Mouse (Mus musculus) CH12.LX (cell line): ENCODE data around the gene Anapc13. TPM values are rescaled to one million over a fixed set of nuclear protein-coding genes. Genes with fewer than 3 reads are reported as not detected.

Source experiments
- DNase-seq: peaks from one replicate; pipeline ENCODE4 v3.0.0-alpha.2; 2013; ENCODE audit errors: extremely low read depth
- H3K27ac ChIP-seq: 2 replicates; pipeline ENCODE4 v1.5.1; 2012; ENCODE audit warnings: low read depth, mild to moderate bottlenecking, control low read depth, moderate library complexity; ENCODE audit not compliant: insufficient read depth
- H3K27me3 ChIP-seq: replicated peaks from 2 replicates; pipeline ENCODE3; 2012; ENCODE audit warnings: inconsistent platforms
- H3K36me3 ChIP-seq, 2 experiments: replicated peaks in 1 of 2; 2 replicates each; pipeline versions ENCODE3 to v1.6.1; 2012; ENCODE audit warnings: inconsistent platforms in 1 of 2, low read length in 1 of 2, mild to moderate bottlenecking in 1 of 2, mixed read lengths in 1 of 2, moderate library complexity in 1 of 2; ENCODE audit not compliant: control insufficient read depth in 1 of 2, insufficient read depth in 1 of 2
- H3K4me1 ChIP-seq, 2 experiments: 2 replicates each; pipeline ENCODE4 v1.6.1; 2012; ENCODE audit warnings: inconsistent platforms in 1 of 2, moderate library complexity in 1 of 2; ENCODE audit not compliant: insufficient read depth in 2 of 2, control insufficient read depth in 1 of 2
- H3K4me2 ChIP-seq: 2 replicates; pipeline ENCODE4 v1.6.1; 2012; ENCODE audit warnings: low read depth, mild to moderate bottlenecking, control low read depth; ENCODE audit not compliant: poor library complexity, insufficient read depth, severe bottlenecking
- H3K4me3 ChIP-seq, 3 experiments: fragments of 150-350 bp in 1 of 3; sonication (generic) in 1 of 3; replicated peaks in 1 of 3; 2 replicates each; pipeline versions ENCODE3 to v1.5.1; 2011 to 2012; ENCODE audit warnings: low read depth in 2 of 3, low read length in 2 of 3, mild to moderate bottlenecking in 2 of 3, moderate library complexity in 2 of 3, control low read depth in 1 of 3, improper control_type of control experiment in 1 of 3, inconsistent platforms in 1 of 3, mixed read lengths in 1 of 3; ENCODE audit not compliant: poor library complexity in 1 of 3
- H3K79me2 ChIP-seq: replicated peaks from 2 replicates; pipeline ENCODE4 v1.6.1; 2012; ENCODE audit warnings: mild to moderate bottlenecking, moderate library complexity; ENCODE audit not compliant: control insufficient read depth, poor library complexity, insufficient read depth, severe bottlenecking; ENCODE audit errors: extremely low read depth
- H3K9ac ChIP-seq: 2 replicates; pipeline ENCODE4 v1.6.1; 2012; ENCODE audit warnings: low read depth, mild to moderate bottlenecking, control low read depth, moderate library complexity; ENCODE audit not compliant: insufficient read depth
- H3K9me3 ChIP-seq: replicated peaks from 2 replicates; pipeline ENCODE3; 2012; ENCODE audit warnings: low read length, inconsistent platforms, mixed read lengths
- CHD2 ChIP-seq: IDR thresholded peaks from 2 replicates; pipeline ENCODE4 v1.6.1; 2011; ENCODE audit warnings: low read length, improper control_type of control experiment
- CTCF ChIP-seq, 2 experiments: IDR thresholded peaks in 1 of 2; conservative IDR thresholded peaks in 1 of 2; 2 replicates each; pipeline ENCODE4 v1.5.1; 2011 to 2012; ENCODE audit warnings: low read depth in 2 of 2, low read length in 2 of 2, improper control_type of control experiment in 1 of 2, inconsistent platforms in 1 of 2, mild to moderate bottlenecking in 1 of 2, moderate library complexity in 1 of 2
- E2F4 ChIP-seq: IDR thresholded peaks from 2 replicates; pipeline ENCODE4 v1.6.1; 2011; ENCODE audit warnings: low read depth, low read length, improper control_type of control experiment; ENCODE audit not compliant: insufficient replicate concordance
- ELF1 ChIP-seq: IDR thresholded peaks from 2 replicates; pipeline ENCODE4 v1.6.1; 2014; ENCODE audit warnings: low read depth, mild to moderate bottlenecking, inconsistent platforms, low read length, improper control_type of control experiment
- ETS1 ChIP-seq: conservative IDR thresholded peaks from 2 replicates; pipeline ENCODE4 v1.6.1; 2012; ENCODE audit warnings: low read depth, mild to moderate bottlenecking, inconsistent platforms, low read length, improper control_type of control experiment, moderate library complexity
- HCFC1 ChIP-seq: IDR thresholded peaks from 2 replicates; pipeline ENCODE4 v1.6.1; 2012; ENCODE audit warnings: low read depth, mild to moderate bottlenecking, inconsistent platforms, low read length, improper control_type of control experiment
- IRF4 ChIP-seq: IDR thresholded peaks from 2 replicates; pipeline ENCODE4 v1.6.1; 2014; ENCODE audit warnings: low read depth, mild to moderate bottlenecking, inconsistent platforms, low read length, improper control_type of control experiment
- JUN ChIP-seq: IDR thresholded peaks from 2 replicates; pipeline ENCODE4 v1.6.1; 2011; ENCODE audit warnings: low read depth, mild to moderate bottlenecking, low read length, improper control_type of control experiment, moderate library complexity; ENCODE audit not compliant: insufficient read depth
- JUND ChIP-seq: conservative IDR thresholded peaks from 2 replicates; pipeline ENCODE4 v1.6.1; 2011; ENCODE audit warnings: low read depth, low read length, improper control_type of control experiment
- KAT2A ChIP-seq: IDR thresholded peaks from 2 replicates; pipeline ENCODE4 v1.6.1; 2012; ENCODE audit warnings: low read length, improper control_type of control experiment, inconsistent platforms; ENCODE audit not compliant: insufficient replicate concordance
- MAZ ChIP-seq: IDR thresholded peaks from 2 replicates; pipeline ENCODE4 v1.6.1; 2012; ENCODE audit warnings: low read depth, mild to moderate bottlenecking, inconsistent platforms, low read length, improper control_type of control experiment, moderate library complexity
- MEF2A ChIP-seq: IDR thresholded peaks from 2 replicates; pipeline ENCODE4 v1.6.1; 2014; ENCODE audit warnings: low read depth, mild to moderate bottlenecking, inconsistent platforms, low read length, improper control_type of control experiment, borderline replicate concordance
- NELFE ChIP-seq: IDR thresholded peaks from 2 replicates; pipeline ENCODE4 v1.6.1; 2011; ENCODE audit warnings: low read depth, low read length, improper control_type of control experiment
- PAX5 ChIP-seq: IDR thresholded peaks from 2 replicates; pipeline ENCODE4 v1.6.1; 2012; ENCODE audit warnings: low read length, inconsistent platforms, mixed read lengths
- SIN3A ChIP-seq: IDR thresholded peaks from 2 replicates; pipeline ENCODE4 v1.6.1; 2012; ENCODE audit warnings: low read length, improper control_type of control experiment, inconsistent platforms
- TCF12 ChIP-seq: IDR thresholded peaks from 2 replicates; pipeline ENCODE4 v1.6.1; 2014; ENCODE audit warnings: low read depth, mild to moderate bottlenecking, inconsistent platforms, low read length, improper control_type of control experiment
- UBTF ChIP-seq: IDR thresholded peaks from 2 replicates; pipeline ENCODE4 v1.6.1; 2012; ENCODE audit warnings: low read depth, mild to moderate bottlenecking, inconsistent platforms, low read length, improper control_type of control experiment, moderate library complexity
- USF1 ChIP-seq: IDR thresholded peaks from 2 replicates; pipeline ENCODE4 v1.6.1; 2014; ENCODE audit warnings: low read depth, mild to moderate bottlenecking, inconsistent platforms, low read length, improper control_type of control experiment
- ZKSCAN1 ChIP-seq: IDR thresholded peaks from 2 replicates; pipeline ENCODE4 v1.6.1; 2012; ENCODE audit warnings: low read depth, inconsistent platforms, low read length, improper control_type of control experiment, borderline replicate concordance
- ZMIZ1 ChIP-seq: IDR thresholded peaks from 2 replicates; pipeline ENCODE4 v1.6.1; 2012; ENCODE audit warnings: low read depth, mild to moderate bottlenecking, inconsistent platforms, low read length, improper control_type of control experiment
- dilution Hi-C: fragments of 300-500 bp; cut with MboI; formaldehyde crosslinking; loops from 2 replicates; pipeline ENCODE4 v1.14.3; 2020; ENCODE audit warnings: low sequenced_read_pairs; ENCODE audit not compliant: extremely low pct_unique_long_range_greater_than_20kb, extremely low pct_ligation_motif_present
- in situ Hi-C: fragments of 300-500 bp; cut with MboI; formaldehyde crosslinking; loops from 3 replicates; pipeline ENCODE4 v1.14.3; 2019; ENCODE audit warnings: low sequenced_read_pairs, low pct_ligation_motif_present, low pct_unique_long_range_greater_than_20kb, mixed read lengths
- polyA plus RNA-seq: library from polyadenylated mRNA; unstranded; fragments of >175 nt; gene quantifications from 2 replicates; pipeline ENCODE4 v1.2.1, GENCODE M21; 2012; ENCODE audit warnings: low read depth; ENCODE audit not compliant: insufficient read length
- total RNA-seq, 2 experiments: library from RNA; depleted of rRNA; stranded (reverse); fragments of 300-350 nt in 1 of 2; fragments of >200 nt in 1 of 2; gene quantifications; 2 replicates each; pipeline ENCODE4 v1.2.3; 2012 to 2014

Anapc13 gene
- total and polyA plus RNA-seq, 3 experiments = 20.8 to 87.4 (median 62.6) TPM

DNA sequence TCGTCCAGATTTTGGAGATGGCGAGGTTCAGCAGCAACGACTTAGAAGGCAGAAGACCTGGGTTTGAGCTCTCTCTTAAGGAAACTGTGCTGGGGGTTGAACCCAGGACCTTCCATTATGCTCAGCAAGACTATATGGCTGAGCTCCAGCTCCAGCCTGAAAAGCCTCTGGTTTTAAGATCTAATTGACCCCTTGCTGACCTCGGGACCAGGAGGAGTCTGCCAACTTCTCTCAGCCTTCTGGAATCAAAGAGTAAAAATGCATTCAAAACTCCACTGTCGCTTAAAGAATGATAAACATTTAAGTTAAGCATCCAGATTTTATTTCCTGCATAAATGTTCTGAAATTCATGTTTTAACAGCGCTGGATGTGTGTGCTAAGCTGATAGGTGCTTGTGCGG is 12.9 kb downstream of the Anapc13 start:
- Histone ChIP-seq H3K9ac (no peak overlapping the region), H3K4me3 (no peak overlapping the region), H3K79me2 (no peaks in the 10 kb centered on the region), H3K27ac (no peak overlapping the region), H3K4me1 (no peaks in the 10 kb centered on the region), H3K4me2 (no peak overlapping the region)
- no peak for TF ChIP-seq ELF1
- no peak for TF ChIP-seq CHD2
- no peak for TF ChIP-seq ZMIZ1
- no peak for TF ChIP-seq JUN
- TF ChIP-seq, all 38 proteins: peak for 0
- DNase-seq = no peak
- no peaks in the 10 kb centered on the region for H3K9me3 ChIP-seq
- H3K36me3 ChIP-seq = peaks cover 0 to 9% of the 10 kb centered on the region in 2 experiments
- in situ Hi-C loops = loop anchor here (5.0 to 10.0 kb wide), 2 partner anchors 138 to 236 kb away; no protein-coding TSS in a partner anchor
- dilution Hi-C loops = no loop called here
- H3K27me3 ChIP-seq = no peaks in the 10 kb centered on the region

DNA sequence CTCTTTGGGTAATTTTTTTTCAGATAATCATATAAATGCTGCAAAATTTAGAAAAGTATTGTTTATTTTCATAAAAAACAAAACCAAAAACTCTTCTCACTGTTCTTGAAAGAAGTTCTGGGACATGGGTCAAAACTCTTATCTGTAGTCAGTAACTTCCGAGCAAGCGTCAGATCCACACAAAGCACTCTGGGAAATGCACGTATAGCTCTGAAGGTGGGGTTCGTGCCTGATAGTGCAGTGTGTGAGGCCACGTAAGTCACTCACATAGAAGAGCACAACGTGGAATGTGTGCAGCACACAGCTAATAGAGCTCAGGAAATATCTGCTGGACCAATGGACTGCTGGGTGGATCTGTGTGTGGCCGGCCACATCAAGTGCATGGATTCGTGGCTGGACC is 13.4 kb downstream of the Anapc13 start:
- in situ Hi-C loops (loop anchor here (5.0 to 10.0 kb wide), 2 partner anchors 138 to 235 kb away; no protein-coding TSS in a partner anchor), dilution Hi-C loops (no loop called here)
- Histone ChIP-seq H3K4me2 (no peak overlapping the region), H3K9ac (no peak overlapping the region), H3K9me3 (no peaks in the 10 kb centered on the region), H3K27ac (no peak overlapping the region), H3K79me2 (no peaks in the 10 kb centered on the region), H3K4me1 (no peaks in the 10 kb centered on the region), H3K27me3 (no peaks in the 10 kb centered on the region), H3K4me3 (no peak overlapping the region)
- no peak for DNase-seq
- TF ChIP-seq MEF2A (no peak), JUND (no peak), KAT2A (no peak), ETS1 (no peak), MAZ (no peak)
- TF ChIP-seq, all 38 proteins: peak for 0
- peaks cover 0 to 4% of the 10 kb centered on the region in 2 experiments for H3K36me3 ChIP-seq

DNA sequence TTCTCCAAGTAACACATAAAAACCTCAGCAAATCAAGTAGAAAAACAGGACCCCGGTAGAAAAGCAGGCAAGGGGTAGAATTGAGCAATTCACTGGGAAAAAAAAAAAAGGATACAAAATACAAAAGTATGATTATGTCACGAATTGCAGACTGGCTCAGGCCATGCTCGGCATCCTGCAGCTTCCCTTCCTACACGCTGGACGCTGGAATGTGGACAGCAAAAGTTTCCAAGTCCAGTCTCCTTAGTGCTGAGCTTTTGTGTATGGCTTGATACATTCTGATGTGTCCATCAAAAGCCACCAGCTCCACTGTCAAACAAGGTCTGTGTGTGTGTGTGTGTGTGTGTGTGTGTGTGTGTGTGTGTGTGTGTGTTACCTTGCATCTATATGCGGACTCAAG is 15.4 kb downstream of the Anapc13 start:
- Histone ChIP-seq H3K27me3 (no peaks in the 10 kb centered on the region), H3K27ac (no peak overlapping the region), H3K9ac (no peak overlapping the region), H3K4me3 (no peak overlapping the region), H3K4me2 (no peak overlapping the region), H3K36me3 (no peaks in the 10 kb centered on the region), H3K9me3 (no peaks in the 10 kb centered on the region), H3K4me1 (no peaks in the 10 kb centered on the region), H3K79me2 (no peaks in the 10 kb centered on the region)
- dilution Hi-C loops (no loop called here), in situ Hi-C loops (no loop called here)
- TF ChIP-seq HCFC1 = no peak
- no peak for TF ChIP-seq ZMIZ1
- no peak for TF ChIP-seq NELFE
- no peak for TF ChIP-seq MAZ
- no peak for TF ChIP-seq CTCF (conservative IDR thresholded peaks at IDR 0.05 in 1 of 2, IDR thresholded peaks at IDR 0.05 in 1 of 2; ENCODE audit: low read depth in 2 of 2, low read length in 2 of 2)
- no peak for TF ChIP-seq IRF4
- no peak for TF ChIP-seq ZKSCAN1
- no peak for TF ChIP-seq USF1
- TF ChIP-seq JUN = no peak
- TF ChIP-seq MEF2A = no peak
- TF ChIP-seq PAX5 = no peak
- TF ChIP-seq CHD2 = no peak
- TF ChIP-seq ELF1 = no peak
- TF ChIP-seq TCF12 = no peak
- TF ChIP-seq UBTF = no peak
- TF ChIP-seq SIN3A = no peak
- TF ChIP-seq E2F4 = no peak
- DNase-seq = no peak
